Comparison of ENCODE assay signal across 10 mouse cellular contexts in genomic region chr5:23672136-23672535, GRCm38 (mm10). TPM values are rescaled to one million over a fixed set of nuclear protein-coding genes. Genes with fewer than 3 reads are reported as not detected.
DNase-seq lines count a peak whose midpoint lies in the region; ATAC-seq and TF ChIP-seq lines count a peak whose summit lies in the region.
"Had no signal": no experiment of that assay in that cellular context is flagged by ENCODE, and none has a peak within 500 bp of the region (broad histone marks: within the 10 kb centered on the region; RNA-seq: fewer than 3 reads in every experiment).

No protein-coding gene starts in this region.

- 53% methylated on average over 7 of the region's 7 CpGs for WGBS in lung, embryonic 14.5 days

- H3K27ac ChIP-seq in lung, embryonic 14.5 days (ENCODE audit: low read depth): no peak overlapping the region
- H3K27ac ChIP-seq: embryonic facial prominence, embryonic 13.5 days had no signal

- peak; percentile 22 for DNase-seq in gastrocnemius, postnatal 14 days
- DNase-seq in gastrocnemius, postnatal 10 days: no peak
- DNase-seq in 416B (ENCODE audit: low read depth): peak; percentile 47
- peak; percentile 43 for DNase-seq in forelimb bud, embryonic 11.5 days (ENCODE audit: low read depth, low spot score)
- peak; percentile 65 for DNase-seq in lung, embryonic 14.5 days
- DNase-seq in layer of hippocampus, postnatal 25 days (ENCODE audit: extremely low spot score in 1 of 2, low spot score in 1 of 2): no peak
- no peak for DNase-seq in left cerebral cortex, adult 8-10 months (ENCODE audit: low spot score in 2 of 2)
- no peak for DNase-seq in urinary bladder, adult 18-20 months (ENCODE audit: low spot score in 2 of 2)
- DNase-seq: left cerebral cortex, postnatal 4 days had no signal

- no peak for TF ChIP-seq CTCF in lung, embryonic 14.5 days (IDR thresholded peaks at IDR 0.05; ENCODE audit: low read depth)

- H3K9ac ChIP-seq in lung, embryonic 14.5 days: no peak overlapping the region
- H3K9ac ChIP-seq: embryonic facial prominence, embryonic 13.5 days had no signal

- no peaks in the 10 kb centered on the region for H3K9me3 ChIP-seq in lung, embryonic 14.5 days (ENCODE audit: low read depth, low read length)
- H3K9me3 ChIP-seq: embryonic facial prominence, embryonic 13.5 days had no signal

- no peaks in the 10 kb centered on the region for H3K36me3 ChIP-seq in lung, embryonic 14.5 days (ENCODE audit: insufficient read depth)

- no peak overlapping the region for H3K4me3 ChIP-seq in lung, embryonic 14.5 days (ENCODE audit: low read depth, low read length)
- H3K4me3 ChIP-seq: embryonic facial prominence, embryonic 13.5 days had no signal

- peak; percentile 21; the same call in 1 of the 2 replicates for ATAC-seq in lung, embryonic 14.5 days (ENCODE audit: insufficient read depth)

- H3K4me2 ChIP-seq in lung, embryonic 14.5 days: no peak overlapping the region
- H3K4me2 ChIP-seq: embryonic facial prominence, embryonic 13.5 days had no signal

- no peaks in the 10 kb centered on the region for H3K27me3 ChIP-seq in lung, embryonic 14.5 days (ENCODE audit: insufficient read depth, low read length)
- H3K27me3 ChIP-seq: embryonic facial prominence, embryonic 13.5 days had no signal

- intact Hi-C loops in gastrocnemius, postnatal 14 days (cut with DNase I; ENCODE audit: low total_unique reads): no loop called here

- H3K4me1 ChIP-seq in lung, embryonic 14.5 days (ENCODE audit: insufficient read depth): no peaks in the 10 kb centered on the region

RNA-seq across cellular contexts. Expression of gene Srpk2, which starts 12.3 kb away (rescaled TPM):
- total RNA-seq in gastrocnemius, postnatal 14 days (2021): 10 to 100 TPM; 23.8 to 31.2 TPM
- 10 to 100 TPM; 35.7 to 41.2 TPM for total RNA-seq in gastrocnemius, postnatal 10 days (2021)
- polyA plus RNA-seq in lung, embryonic 14.5 days (2014; fragmentation: Nextera tagmentation; extraction: Ambion mirVana): 49.2 and 50.2 TPM in 2 replicates
- total RNA-seq in layer of hippocampus, postnatal 25 days (2021): 100 to 1,000 TPM; 142 to 149 TPM
- 100 to 1,000 TPM; 175 to 211 (median 194) TPM for total RNA-seq in left cerebral cortex, adult 8-10 months (2022)

Comparison
In these comparisons a context has a peak if more than half of its experiments do, and no peak if none do; other contexts are left out.
1. DNase-seq: peak in gastrocnemius, postnatal 14 days (single experiment), 416B (single experiment), forelimb bud, embryonic 11.5 days (single experiment) and lung, embryonic 14.5 days (single experiment); none in gastrocnemius, postnatal 10 days (single experiment), layer of hippocampus, postnatal 25 days (0 of 2), left cerebral cortex, adult 8-10 months (0 of 2) and urinary bladder, adult 18-20 months (0 of 2).